Mouse (Mus musculus) right cerebral cortex, postnatal 4 days (tissue): ENCODE measurements around the gene Cyp3a41a.
"Not testable (repeated sequence)": the region's sequence is repeated elsewhere in the genome, so short reads cannot be mapped to it uniquely, and the experiment has no call there.

Experiments used
- DNase-seq: peaks from one replicate; pipeline ENCODE4 v3.0.0-alpha.2; 2022

Gene Cyp3a41a

DNA sequence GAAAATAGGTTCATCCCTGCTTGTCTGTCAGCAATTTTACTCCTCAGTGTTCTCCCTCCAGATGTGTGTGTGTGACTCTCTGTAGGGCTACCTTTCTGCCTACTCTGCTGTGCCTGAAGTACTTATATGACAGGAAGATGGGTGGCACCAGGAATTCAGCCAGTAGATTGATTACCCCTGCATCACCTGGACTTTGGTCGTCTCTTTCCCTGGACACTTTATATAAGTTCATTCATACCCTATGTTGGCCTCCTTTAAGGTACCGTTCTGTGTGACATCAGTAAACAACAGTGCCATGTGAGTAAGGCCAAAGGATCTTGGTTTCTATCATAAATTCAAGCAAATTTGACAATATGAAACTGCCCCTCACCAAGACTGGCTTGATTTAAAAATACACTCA, at the start of gene Cyp3a41a:
Gene Cyp3a41a (minus strand): TSS at position 101 of the 400 bp plus-strand sequence.
- not testable (repeated sequence) for DNase-seq

DNA sequence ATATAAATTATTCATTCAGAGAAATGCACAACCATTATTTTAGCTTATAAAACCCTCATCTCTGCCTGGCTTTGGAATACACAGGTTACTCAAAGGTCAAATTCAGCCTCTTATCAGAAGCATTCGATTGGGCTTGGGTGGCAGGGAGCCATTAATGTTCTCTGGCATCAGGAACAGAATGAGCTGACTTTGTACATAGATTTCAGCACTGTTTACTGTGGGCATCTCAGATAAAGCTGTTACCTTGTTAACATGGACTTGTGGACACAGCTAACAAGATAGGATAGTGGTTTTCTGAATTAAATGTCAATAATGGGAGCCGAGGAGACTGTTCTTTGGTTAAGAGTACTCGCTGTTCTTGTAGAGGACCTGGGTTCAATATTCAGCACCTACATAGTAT, 17.6 kb upstream of the Cyp3a41a start:
- not testable (repeated sequence) for DNase-seq

DNA sequence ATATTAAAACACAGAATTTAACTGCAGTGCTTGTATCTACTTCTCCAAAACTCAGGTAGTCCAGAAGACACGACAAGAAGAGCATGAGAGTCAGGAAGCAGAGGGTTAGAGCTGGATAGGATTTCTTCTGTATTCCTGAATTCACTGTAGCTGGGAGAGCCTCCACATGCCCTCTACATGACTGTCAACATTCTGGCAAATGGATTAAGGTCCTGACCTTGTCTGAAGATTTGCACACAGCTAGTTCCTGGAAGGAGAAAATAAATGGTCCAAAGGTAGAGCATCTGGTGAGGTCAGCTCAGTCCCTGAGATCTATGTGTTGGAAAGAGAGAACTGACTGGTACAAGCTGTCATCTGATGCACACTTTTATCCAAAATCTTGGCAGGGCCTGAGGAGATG, 5.6 kb downstream of the Cyp3a41a start:
- not testable (repeated sequence) for DNase-seq

DNA sequence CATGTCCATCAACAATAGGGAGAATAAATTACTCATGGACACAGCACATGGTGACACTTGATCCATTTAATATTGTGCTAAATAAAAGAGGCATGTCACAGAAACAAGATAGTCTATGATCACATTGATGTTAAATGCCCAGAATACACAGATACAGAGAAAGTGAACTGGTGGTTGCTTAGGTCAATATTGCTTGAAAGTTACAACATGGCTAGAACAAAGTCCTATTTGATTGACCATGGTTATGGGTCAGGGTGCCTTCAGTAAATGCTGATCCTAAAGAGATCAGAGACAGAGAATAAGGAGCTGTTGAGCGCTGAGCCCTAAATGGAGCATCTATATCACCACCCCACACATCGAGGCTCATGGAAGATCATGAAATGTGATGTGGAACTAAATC, 12.6 kb downstream of the Cyp3a41a start:
- DNase-seq = not testable (repeated sequence)

DNA sequence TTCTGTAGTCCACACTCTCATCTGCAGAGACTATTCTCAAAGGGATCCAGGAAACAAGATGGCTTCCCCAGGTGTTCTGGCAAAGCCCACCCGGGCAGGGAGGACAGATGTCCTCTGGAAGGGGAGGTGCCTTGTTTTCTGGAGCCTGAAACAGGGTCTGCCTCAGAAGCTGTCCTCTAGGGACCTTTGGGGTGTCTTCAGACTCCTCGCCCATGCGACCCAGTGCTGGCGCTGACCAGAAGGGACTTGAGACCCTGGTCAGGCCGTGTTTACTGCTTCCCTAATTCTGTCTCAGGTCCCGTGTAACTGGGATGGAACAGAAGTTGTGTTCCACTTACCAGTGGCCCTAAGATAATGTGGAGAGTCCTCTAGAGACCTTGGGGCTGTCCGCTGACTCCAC, 57.9 kb downstream of the Cyp3a41a start:
- no peak for DNase-seq

DNA sequence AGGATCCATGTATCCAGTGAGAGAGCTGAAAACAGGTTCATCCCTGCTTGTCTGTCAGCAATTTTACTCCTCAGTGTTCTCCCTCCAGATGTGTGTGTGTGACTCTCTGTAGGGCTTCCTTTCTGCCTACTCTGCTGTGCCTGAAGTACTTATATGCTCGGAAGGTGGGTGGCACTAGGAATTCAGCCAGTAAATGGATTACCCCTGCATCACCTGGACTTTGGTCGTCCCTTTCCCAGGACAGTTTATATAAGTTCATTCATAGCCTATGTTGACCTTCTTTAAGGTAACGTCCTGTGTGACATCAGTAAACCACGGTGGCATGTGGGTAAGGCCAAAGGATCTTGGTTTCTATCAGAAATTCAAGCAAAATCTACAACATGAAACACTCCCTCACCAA, 72.2 kb downstream of the Cyp3a41a start:
- no peak for DNase-seq
